Mouse (Mus musculus) limb, embryonic 14.5 days (tissue): Measurements from ENCODE around the gene Mis12. TPM values are rescaled to one million over a fixed set of nuclear protein-coding genes. Genes with fewer than 3 reads are reported as not detected.

Experiments used
- ATAC-seq: fragments of 200-750 bp; cut with Nextera tagmentation; 2 replicates; pipeline ENCODE4 v1.8.0; 2017; ENCODE audit warnings: low read depth, moderate number of reproducible peaks, moderate TSS enrichment; ENCODE audit not compliant: low FRiP score
- DNase-seq: peaks from one replicate; pipeline ENCODE4 v3.0.0-alpha.2; 2015; ENCODE audit warnings: low spot score
- H3K27ac ChIP-seq: fragments of 300-500 bp; sonication (generic); replicated peaks from 2 replicates; pipeline ENCODE4 v1.5.1; 2014; ENCODE audit warnings: low read depth, mild to moderate bottlenecking, low read length, moderate library complexity, mixed read lengths
- H3K27me3 ChIP-seq: fragments of 300-500 bp; sonication (generic); 2 replicates; pipeline ENCODE4 v1.6.1; 2014; ENCODE audit warnings: low read length, mixed read lengths; ENCODE audit not compliant: control insufficient read depth, insufficient read depth
- H3K36me3 ChIP-seq: fragments of 300-500 bp; sonication (generic); 2 replicates; pipeline ENCODE4 v1.6.1; 2014; ENCODE audit warnings: mild to moderate bottlenecking, low read length, moderate library complexity, mixed read lengths; ENCODE audit not compliant: control insufficient read depth, insufficient read depth
- H3K4me1 ChIP-seq: fragments of 300-500 bp; sonication (generic); 2 replicates; pipeline ENCODE4 v1.6.1; 2014; ENCODE audit warnings: antibody characterized with exemption, low read length, mixed read lengths; ENCODE audit not compliant: control insufficient read depth, insufficient read depth
- H3K4me2 ChIP-seq: fragments of 300-500 bp; sonication (generic); replicated peaks from 2 replicates; pipeline ENCODE4 v1.6.1; 2014; ENCODE audit warnings: low read depth, mild to moderate bottlenecking, low read length, moderate library complexity; ENCODE audit not compliant: severe bottlenecking
- H3K4me3 ChIP-seq: fragments of 300-500 bp; sonication (generic); replicated peaks from 2 replicates; pipeline ENCODE4 v1.5.1; 2014; ENCODE audit warnings: low read length
- H3K9ac ChIP-seq: fragments of 300-500 bp; sonication (generic); 2 replicates; pipeline ENCODE4 v1.6.1; 2014; ENCODE audit warnings: mild to moderate bottlenecking, low read depth, low read length, moderate library complexity; ENCODE audit not compliant: severe bottlenecking
- H3K9me3 ChIP-seq: fragments of 300-500 bp; sonication (generic); 2 replicates; pipeline ENCODE4 v1.6.1; 2016; ENCODE audit warnings: low read length; ENCODE audit not compliant: control insufficient read depth
- POLR2A ChIP-seq: fragments of 200-500 bp; IDR thresholded peaks from 2 replicates; pipeline ENCODE4 v1.8.0; 2012; ENCODE audit warnings: inconsistent platforms, mild to moderate bottlenecking, moderate library complexity, borderline replicate concordance; ENCODE audit not compliant: insufficient read depth, insufficient read length; ENCODE audit errors: extremely low read depth
- WGBS: fragments of 180-500 bp; shearing (Covaris S2); extraction: QIAGEN DNeasy Blood & Tissue Kit; methylation state at CpG from one replicate; pipeline ENCODE4 v1.1.7; 2014; 5-methylcytosine and 5-hydroxymethylcytosine counted together
- polyA plus RNA-seq, 2 experiments: library from polyadenylated mRNA; depleted of rRNA in 1 of 2; stranded (reverse) in 1 of 2; unstranded in 1 of 2; fragments of >200 nt; fragmentation: Nextera tagmentation in 1 of 2; extraction: Ambion mirVana in 1 of 2; gene quantifications; 2 replicates each; pipeline versions ENCODE4 v1.2.1 to v1.2.3; 2012 to 2014

Mis12 gene
- polyA plus RNA-seq, 2 experiments: 23.1 to 30.4 TPM

DNA sequence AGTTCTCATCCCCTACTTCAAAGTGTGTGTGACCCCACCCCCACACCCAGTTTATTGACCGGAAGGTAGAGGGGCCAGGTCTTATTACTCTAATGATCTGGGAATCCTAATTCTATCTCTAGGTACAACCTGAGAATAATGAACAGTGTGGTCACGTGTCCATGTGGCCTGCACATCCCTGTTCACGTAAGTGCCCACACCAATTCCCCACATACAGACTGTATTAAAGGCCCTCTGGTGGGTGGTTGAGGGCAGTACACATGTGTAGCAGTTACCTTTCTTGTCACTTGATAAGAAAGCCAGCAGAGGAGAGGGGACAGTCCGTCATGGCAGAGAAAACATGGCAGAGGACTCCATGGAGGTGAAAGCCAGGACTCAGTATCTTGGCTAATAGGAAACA lies 45.5 kb upstream of the Mis12 start:
- Histone ChIP-seq H3K4me3 (no peak overlapping the region), H3K27me3 (no peaks in the 10 kb centered on the region), H3K4me2 (no peak overlapping the region), H3K4me1 (peaks cover 5% of the 10 kb centered on the region; the same call in 1 of the 2 replicates), H3K9ac (no peak overlapping the region), H3K36me3 (peaks cover 55% of the 10 kb centered on the region), H3K27ac (no peak overlapping the region), H3K9me3 (no peaks in the 10 kb centered on the region)
- 77% methylated on average over 4 of the region's 4 CpGs for WGBS
- TF ChIP-seq POLR2A: no peak
- no peak for ATAC-seq
- no peak for DNase-seq

DNA sequence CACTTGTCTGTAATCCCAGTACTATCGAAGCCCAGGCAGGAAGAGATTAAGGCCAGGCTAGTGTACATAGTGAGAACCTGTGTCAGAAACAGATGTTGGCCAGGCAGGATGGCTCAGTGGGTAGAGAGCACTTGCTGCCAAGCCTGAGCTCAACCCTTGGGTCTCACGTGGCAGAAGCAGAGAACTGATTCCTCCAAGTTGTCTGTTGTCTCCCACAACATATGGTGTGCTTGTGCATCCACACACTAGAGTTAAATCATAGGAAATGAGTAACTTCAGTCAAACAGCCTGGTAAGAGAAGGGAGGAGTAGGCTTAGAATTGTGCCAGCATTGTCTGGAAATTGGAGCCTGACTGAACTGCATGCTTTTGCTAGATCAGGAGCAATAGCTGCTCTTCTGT lies 44.2 kb upstream of the Mis12 start:
- DNase-seq (no peak), ATAC-seq (no peak)
- 64% methylated on average over 2 of the region's 2 CpGs for whole genome bisulfite sequencing
- Histone ChIP-seq H3K4me2 (no peak overlapping the region), H3K4me1 (peaks cover 5% of the 10 kb centered on the region; the same call in 1 of the 2 replicates), H3K27me3 (no peaks in the 10 kb centered on the region), H3K36me3 (peaks cover 66% of the 10 kb centered on the region), H3K9ac (no peak overlapping the region), H3K4me3 (no peak overlapping the region), H3K27ac (no peak overlapping the region), H3K9me3 (no peaks in the 10 kb centered on the region)
- no peak for TF ChIP-seq POLR2A

DNA sequence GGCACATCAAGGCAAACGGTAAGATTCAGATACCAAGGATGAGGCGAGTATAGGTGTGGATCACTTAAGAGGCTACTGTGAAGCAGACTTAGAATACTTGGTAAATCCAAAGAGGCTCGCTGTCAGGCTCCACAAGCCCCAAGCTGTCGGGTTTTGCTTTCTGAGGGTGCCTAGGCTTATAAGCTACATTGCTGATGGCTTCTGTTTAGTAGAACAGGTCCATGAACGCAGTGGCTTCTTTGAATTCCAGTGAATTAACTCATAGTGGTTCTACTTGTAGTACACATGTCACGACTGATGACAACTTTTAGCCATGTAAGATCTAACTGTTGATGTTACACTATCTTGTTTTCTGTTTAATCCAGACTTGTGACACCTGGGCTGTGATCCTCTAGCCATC lies 42.1 kb upstream of the Mis12 start:
- no peak for TF ChIP-seq POLR2A
- no peak overlapping the region for H3K4me2 ChIP-seq
- no peaks in the 10 kb centered on the region for H3K27me3 ChIP-seq
- H3K9ac ChIP-seq: no peak overlapping the region
- 92% methylated on average over 6 of the region's 6 CpGs for WGBS
- ATAC-seq: no peak
- H3K36me3 ChIP-seq: peaks cover 77% of the 10 kb centered on the region
- H3K9me3 ChIP-seq: no peaks in the 10 kb centered on the region
- no peak overlapping the region for H3K27ac ChIP-seq
- no peak for DNase-seq
- peaks cover 6% of the 10 kb centered on the region; the same call in 1 of the 2 replicates for H3K4me1 ChIP-seq
- no peak overlapping the region for H3K4me3 ChIP-seq

DNA sequence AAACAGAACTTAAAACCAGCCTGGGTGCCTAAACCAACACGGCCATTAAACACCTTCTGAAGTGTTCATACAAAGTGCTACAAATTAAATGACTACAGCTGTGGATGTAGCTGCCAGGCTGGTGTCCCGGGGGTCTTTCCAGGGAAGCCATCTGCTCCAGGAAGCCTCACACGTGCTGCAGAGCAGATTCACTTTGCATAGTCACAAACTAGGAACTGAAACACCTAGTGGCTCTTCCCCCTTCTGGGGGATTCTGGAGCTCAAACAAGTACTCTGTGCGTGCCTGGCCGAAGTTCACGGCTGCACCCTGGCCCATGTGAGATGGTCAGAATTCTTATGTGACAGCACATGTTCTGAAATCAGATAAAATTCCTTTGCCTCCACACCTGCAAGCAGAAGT lies 39.2 kb upstream of the Mis12 start:
- peaks cover 6% of the 10 kb centered on the region; the same call in 1 of the 2 replicates for H3K4me1 ChIP-seq
- WGBS: 83% methylated on average over 6 of the region's 6 CpGs
- no peak overlapping the region for H3K4me3 ChIP-seq
- H3K4me2 ChIP-seq: no peak overlapping the region
- DNase-seq: no peak
- no peak overlapping the region for H3K9ac ChIP-seq
- H3K9me3 ChIP-seq: no peaks in the 10 kb centered on the region
- no peak overlapping the region for H3K27ac ChIP-seq
- H3K27me3 ChIP-seq: no peaks in the 10 kb centered on the region
- TF ChIP-seq POLR2A: no peak
- ATAC-seq: no peak
- H3K36me3 ChIP-seq: peaks cover 68% of the 10 kb centered on the region

DNA sequence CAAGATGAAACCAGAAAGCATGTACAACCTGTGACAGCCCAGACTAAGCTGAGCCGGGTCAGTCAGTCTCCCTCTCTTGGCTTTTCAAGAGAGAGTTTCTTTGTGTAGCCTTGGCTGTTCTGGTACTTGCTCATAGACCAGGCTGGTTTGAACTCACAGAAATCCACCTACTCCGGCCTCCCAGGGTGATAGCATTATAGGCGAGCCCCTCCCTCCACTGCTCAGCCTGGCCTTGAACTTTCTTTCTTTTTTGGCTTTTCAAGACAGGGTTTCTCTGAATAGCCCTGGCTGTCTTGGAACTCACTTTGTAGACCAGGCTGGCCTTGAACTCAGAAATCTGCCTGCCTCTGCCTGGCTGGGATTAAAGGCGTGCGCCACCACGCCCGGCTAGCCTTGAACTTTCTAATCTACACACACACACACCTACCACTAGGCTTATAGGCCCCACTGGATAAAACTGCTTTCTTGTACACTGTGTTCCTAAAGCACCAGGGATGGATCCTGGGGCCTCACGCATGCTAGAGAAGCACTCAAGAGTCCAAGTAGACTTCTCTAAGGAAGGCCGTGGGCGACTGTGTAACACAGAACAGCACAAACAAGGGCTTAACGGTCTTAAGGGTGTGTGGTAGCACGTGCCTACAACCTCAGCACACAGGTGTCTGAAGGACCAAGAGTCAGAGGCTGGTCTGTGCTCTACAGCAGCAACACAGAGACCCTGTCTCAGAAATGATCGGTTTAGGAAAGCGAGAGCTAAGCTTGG lies 38.5 kb upstream of the Mis12 start:
- Histone ChIP-seq H3K27ac (no peak overlapping the region), H3K36me3 (peaks cover 68% of the 10 kb centered on the region), H3K9me3 (no peaks in the 10 kb centered on the region), H3K4me2 (no peak overlapping the region), H3K27me3 (no peaks in the 10 kb centered on the region), H3K4me3 (no peak overlapping the region; the same call in 1 of the 2 replicates), H3K4me1 (peaks cover 6% of the 10 kb centered on the region; the same call in 1 of the 2 replicates), H3K9ac (no peak overlapping the region)
- TF ChIP-seq POLR2A: no peak
- 95% methylated on average over 14 of the region's 14 CpGs for WGBS
- ATAC-seq (no peak), DNase-seq (no peak)
